9 mouse cellular contexts compared by ENCODE assay signal in genomic region chr2:33878437-33878836, GRCm38 (mm10). TPM values are rescaled to one million over a fixed set of nuclear protein-coding genes. Genes with fewer than 3 reads are reported as not detected.
DNase-seq lines count a peak whose midpoint lies in the region; ATAC-seq and TF ChIP-seq lines count a peak whose summit lies in the region.
"Had no signal": no experiment of that assay in that cellular context is flagged by ENCODE, and none has a peak within 500 bp of the region (broad histone marks: within the 10 kb centered on the region; RNA-seq: fewer than 3 reads in every experiment).

No protein-coding gene starts in this region.

- H3K27me3 ChIP-seq in lung, embryonic 16.5 days (ENCODE audit: control insufficient read depth, insufficient read depth, low read depth, low read length), result no peaks in the 10 kb centered on the region
- H3K27me3 ChIP-seq in forebrain, embryonic 11.5 days (ENCODE audit: control insufficient read depth, insufficient read depth, low read length), result no peaks in the 10 kb centered on the region
- H3K27me3 ChIP-seq in limb, embryonic 13.5 days, result no peaks in the 10 kb centered on the region
- no peaks in the 10 kb centered on the region for H3K27me3 ChIP-seq in intestine, postnatal 0 days (replicated peaks; ENCODE audit: control insufficient read depth, insufficient read depth, low read length)
- no peaks in the 10 kb centered on the region for H3K27me3 ChIP-seq in cerebellum, adult 2 months (ENCODE audit: control insufficient read depth, insufficient read depth, low read length)
- H3K27me3 ChIP-seq: liver, embryonic 13.5 days had no signal

- H3K27ac ChIP-seq in lung, embryonic 16.5 days (ENCODE audit: low read length), result peak overlapping the region; percentile 39; the same call in 1 of the 2 replicates
- peak overlapping the region; percentile 91 for H3K27ac ChIP-seq in forebrain, embryonic 11.5 days (ENCODE audit: low read depth, low read length)
- peak overlapping the region; percentile 90 for H3K27ac ChIP-seq in limb, embryonic 13.5 days
- H3K27ac ChIP-seq in intestine, postnatal 0 days (ENCODE audit: low read depth, low read length), result no peak overlapping the region
- no peak overlapping the region for H3K27ac ChIP-seq in cerebellum, adult 2 months (ENCODE audit: insufficient read depth, low read length)

- H3K4me1 ChIP-seq in lung, embryonic 16.5 days (replicated peaks; ENCODE audit: control insufficient read depth, insufficient read depth, low read length), result peaks cover 53% of the 10 kb centered on the region
- peaks cover 27% of the 10 kb centered on the region for H3K4me1 ChIP-seq in forebrain, embryonic 11.5 days (replicated peaks; ENCODE audit: control insufficient read depth, insufficient read depth, low read length)
- peaks cover 75% of the 10 kb centered on the region for H3K4me1 ChIP-seq in limb, embryonic 13.5 days
- H3K4me1 ChIP-seq in intestine, postnatal 0 days (replicated peaks; ENCODE audit: control insufficient read depth, insufficient read depth, low read length), result peaks cover 6% of the 10 kb centered on the region
- peaks cover 26% of the 10 kb centered on the region for H3K4me1 ChIP-seq in cerebellum, adult 2 months (ENCODE audit: control insufficient read depth, insufficient read depth, low read length)

- no peak for TF ChIP-seq CTCF in intestine, postnatal 0 days (IDR thresholded peaks at IDR 0.05; ENCODE audit: low read depth)
- TF ChIP-seq CTCF in cerebellum, adult 2 months (IDR thresholded peaks at IDR 0.05; ENCODE audit: borderline replicate concordance, insufficient read depth, low read depth, low read length), result no peak

- no peak overlapping the region for H3K4me3 ChIP-seq in lung, embryonic 16.5 days (ENCODE audit: low read length)
- H3K4me3 ChIP-seq in forebrain, embryonic 11.5 days (ENCODE audit: low read depth, low read length), result no peak overlapping the region
- H3K4me3 ChIP-seq in limb, embryonic 13.5 days, result no peak overlapping the region
- no peak overlapping the region for H3K4me3 ChIP-seq in intestine, postnatal 0 days (ENCODE audit: low read depth, low read length)
- H3K4me3 ChIP-seq in cerebellum, adult 2 months (replicated peaks; ENCODE audit: insufficient read depth, low read depth, low read length), result no peak overlapping the region
- H3K4me3 ChIP-seq: liver, embryonic 13.5 days had no signal

- WGBS in lung, embryonic 16.5 days, result 33% methylated on average over 11 of the region's 11 CpGs
- 10% methylated on average over 11 of the region's 11 CpGs for WGBS in forebrain, embryonic 11.5 days
- WGBS in limb, embryonic 13.5 days, result 35% methylated on average over 11 of the region's 11 CpGs
- WGBS in intestine, postnatal 0 days, result 56% methylated on average over 11 of the region's 11 CpGs
- 60% methylated on average over 11 of the region's 11 CpGs for WGBS in cerebellum, adult 2 months

- DNase-seq in lung, postnatal 14 days, result no peak
- no peak for DNase-seq in forebrain, embryonic 11.5 days (ENCODE audit: low spot score)
- peak; percentile 81 for DNase-seq in thymus, postnatal 25 days
- DNase-seq in cerebellum, adult 2 months, result no peak
- DNase-seq: liver, embryonic 13.5 days; right cerebral cortex, postnatal 25 days had no signal

- no peak overlapping the region for H3K4me2 ChIP-seq in lung, embryonic 16.5 days (ENCODE audit: low read depth, low read length)
- no peak overlapping the region for H3K4me2 ChIP-seq in forebrain, embryonic 11.5 days (ENCODE audit: low read depth, low read length, severe bottlenecking)
- no peak overlapping the region for H3K4me2 ChIP-seq in limb, embryonic 13.5 days (replicated peaks)
- no peak overlapping the region for H3K4me2 ChIP-seq in intestine, postnatal 0 days (replicated peaks; ENCODE audit: low read depth)
- H3K4me2 ChIP-seq: liver, embryonic 13.5 days had no signal

- no peak for TF ChIP-seq POLR2A in cerebellum, adult 2 months (IDR thresholded peaks at IDR 0.05; ENCODE audit: borderline replicate concordance, insufficient read depth, low read length)

- ATAC-seq in lung, embryonic 16.5 days (ENCODE audit: low read depth), result no peak
- no peak for ATAC-seq in forebrain, embryonic 11.5 days (replicated peaks; ENCODE audit: low FRiP score)
- no peak for ATAC-seq in limb, embryonic 13.5 days (ENCODE audit: low FRiP score, low read depth)
- no peak for ATAC-seq in intestine, postnatal 0 days

- peaks cover 3% of the 10 kb centered on the region; the same call in 1 of the 2 replicates for H3K36me3 ChIP-seq in lung, embryonic 16.5 days (ENCODE audit: control insufficient read depth, insufficient read depth, low read length)
- H3K36me3 ChIP-seq in forebrain, embryonic 11.5 days (ENCODE audit: control insufficient read depth, insufficient read depth, low read length), result peaks cover 2% of the 10 kb centered on the region
- H3K36me3 ChIP-seq in limb, embryonic 13.5 days, result peaks cover 7% of the 10 kb centered on the region
- no peaks in the 10 kb centered on the region for H3K36me3 ChIP-seq in intestine, postnatal 0 days (ENCODE audit: control insufficient read depth, insufficient read depth)

- no peaks in the 10 kb centered on the region for H3K9me3 ChIP-seq in lung, embryonic 16.5 days (ENCODE audit: control insufficient read depth, low read length)
- no peaks in the 10 kb centered on the region for H3K9me3 ChIP-seq in forebrain, embryonic 11.5 days (ENCODE audit: control insufficient read depth, low read length)
- H3K9me3 ChIP-seq in limb, embryonic 13.5 days, result no peaks in the 10 kb centered on the region
- no peaks in the 10 kb centered on the region for H3K9me3 ChIP-seq in intestine, postnatal 0 days (ENCODE audit: control insufficient read depth)
- H3K9me3 ChIP-seq: liver, embryonic 13.5 days had no signal

- peak overlapping the region; percentile 16; the same call in 1 of the 2 replicates for H3K9ac ChIP-seq in lung, embryonic 16.5 days (ENCODE audit: low read length)
- peak overlapping the region; percentile 39 for H3K9ac ChIP-seq in forebrain, embryonic 11.5 days (ENCODE audit: low read length)
- no peak overlapping the region for H3K9ac ChIP-seq in limb, embryonic 13.5 days
- no peak overlapping the region for H3K9ac ChIP-seq in intestine, postnatal 0 days (ENCODE audit: low read depth, low read length)
- H3K9ac ChIP-seq: liver, embryonic 13.5 days had no signal

RNA-seq across cellular contexts. Expression of gene Mvb12b, which starts 9.3 kb away (rescaled TPM):
- polyA plus RNA-seq in lung, embryonic 16.5 days (2015; fragmentation: Nextera tagmentation; extraction: Ambion mirVana), result 19.2 and 21.6 TPM in 2 replicates
- polyA plus RNA-seq in forebrain, embryonic 11.5 days (2014; fragmentation: Nextera tagmentation; extraction: Ambion mirVana), result 30.9 and 31.1 TPM in 2 replicates
- 22.6 and 23.8 TPM in 2 replicates for polyA plus RNA-seq in limb, embryonic 13.5 days (2015; fragmentation: Nextera tagmentation; extraction: Ambion mirVana)
- 6.7 and 7.6 TPM in 2 replicates for polyA plus RNA-seq in intestine, postnatal 0 days (2015; fragmentation: Nextera tagmentation; extraction: Ambion mirVana)
- 68.4 and 70.8 TPM in 2 replicates for polyA plus RNA-seq in cerebellum, adult 2 months (2012; rRNA removed)

Comparison
In these comparisons a context has a peak if more than half of its experiments do, and no peak if none do; other contexts are left out.
1. H3K27ac ChIP-seq: peak in lung, embryonic 16.5 days (single experiment), forebrain, embryonic 11.5 days (single experiment) and limb, embryonic 13.5 days (single experiment); none in intestine, postnatal 0 days (single experiment) and cerebellum, adult 2 months (single experiment).
2. H3K9ac ChIP-seq: peak in lung, embryonic 16.5 days (single experiment) and forebrain, embryonic 11.5 days (single experiment); none in limb, embryonic 13.5 days (single experiment) and intestine, postnatal 0 days (single experiment).